Mouse (Mus musculus): Measurements from ENCODE around the gene Actr1b. TPM values are rescaled to one million over a fixed set of nuclear protein-coding genes. Genes with fewer than 3 reads are reported as not detected.

Gene Actr1b
- polyA plus RNA-seq, 1 experiment from 2014 or later: 46.2 TPM

DNA sequence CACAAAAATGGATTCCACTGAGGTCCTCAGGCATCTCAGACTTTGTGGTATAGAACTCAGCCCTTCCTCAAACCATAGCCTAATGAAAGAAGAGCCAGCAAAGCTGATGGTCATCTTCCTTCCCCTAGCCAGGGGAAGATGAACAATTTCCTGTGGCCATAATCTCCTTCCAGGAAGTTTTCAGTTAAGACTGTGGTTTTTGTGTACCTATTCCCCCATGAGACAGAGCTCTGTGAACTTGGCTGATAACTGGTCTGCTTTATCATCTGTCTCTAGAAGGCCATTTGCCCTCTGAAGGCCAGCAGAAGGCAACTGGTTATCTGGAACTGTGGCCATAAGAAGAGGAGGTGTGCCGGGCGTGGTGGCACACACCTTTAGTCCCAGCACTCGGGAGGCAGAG lies 58.0 kb downstream of the Actr1b start:
- no peak overlapping the region for H3K4me3 ChIP-seq (ENCODE audit: inconsistent target)
- WGBS (ENCODE audit: missing documents): 100% methylated on average over 3 of the region's 3 CpGs
- no peak overlapping the region for H3K27ac ChIP-seq
- H3K79me2 ChIP-seq (ENCODE audit: inconsistent target): no peaks in the 10 kb centered on the region
- no peaks in the 10 kb centered on the region for H3K36me3 ChIP-seq (ENCODE audit: inconsistent target)

DNA sequence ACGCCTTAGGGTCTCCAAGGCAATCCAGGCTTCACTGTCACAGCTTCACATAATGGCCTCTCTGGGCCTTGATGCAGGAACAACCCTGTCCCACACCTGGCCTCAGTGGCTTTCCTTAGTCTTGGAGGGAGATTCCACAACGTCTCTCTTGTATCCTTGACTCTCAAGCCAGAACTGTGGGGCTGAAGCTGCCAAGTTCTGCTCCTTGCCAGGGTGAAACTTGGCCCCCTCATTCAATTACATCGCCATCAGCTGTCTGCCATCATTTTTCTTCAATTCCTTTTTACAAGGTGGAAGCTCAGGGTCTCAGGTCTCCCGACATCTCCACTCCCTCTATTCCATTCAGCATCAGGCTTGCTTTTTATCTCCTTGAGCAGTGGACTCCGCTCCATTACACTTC lies 59.2 kb downstream of the Actr1b start:
- H3K79me2 ChIP-seq (ENCODE audit: inconsistent target): no peaks in the 10 kb centered on the region
- no peaks in the 10 kb centered on the region for H3K36me3 ChIP-seq (ENCODE audit: inconsistent target)
- 100% methylated on average over 5 of the region's 5 CpGs for WGBS (ENCODE audit: missing documents)
- H3K4me3 ChIP-seq (ENCODE audit: inconsistent target): no peak overlapping the region
- no peak overlapping the region for H3K27ac ChIP-seq

Other genes starting within 250 kb of the Actr1b start
- 2.9 to 3.6 TPM (median 3.0 TPM) in 3 replicates for gene Cnnm4, start 242.8 kb downstream of the Actr1b start, polyA plus RNA-seq (2018)
- gene Cnnm3, start 202.6 kb downstream of the Actr1b start, polyA plus RNA-seq (2018): 6.7 to 14.7 TPM (median 6.8 TPM) in 3 replicates
- gene Ankrd23, start 177.5 kb downstream of the Actr1b start, polyA plus RNA-seq (2018): 1.3 to 4.4 TPM (median 1.6 TPM) in 3 replicates
- 0.11 TPM in 1 of 3 replicates, not detected in the others for gene Gm42417, start 175.0 kb downstream of the Actr1b start, polyA plus RNA-seq (2018)
- 1.6 to 6.1 TPM (median 5.0 TPM) in 3 replicates for gene Ankrd39, start 167.0 kb downstream of the Actr1b start, polyA plus RNA-seq (2018)
- 1.1 to 9.2 TPM (median 3.1 TPM) in 3 replicates for gene Sema4c, start 156.1 kb downstream of the Actr1b start, polyA plus RNA-seq (2018)
- not detected in 3 replicates for gene Fam178b, start 31.2 kb downstream of the Actr1b start, polyA plus RNA-seq (2018)
- gene Cox5b, start 23.0 kb downstream of the Actr1b start, polyA plus RNA-seq (2018): 151 to 228 TPM (median 160 TPM) in 3 replicates
- not detected in 3 replicates for gene 4933424G06Rik, start 4.3 kb downstream of the Actr1b start, polyA plus RNA-seq (2018)
- gene Zap70, start 47.4 kb upstream of the Actr1b start, polyA plus RNA-seq (2018): not detected in 3 replicates
- 39.9 to 72.3 TPM (median 44.5 TPM) in 3 replicates for gene Tmem131, start 229.2 kb upstream of the Actr1b start, polyA plus RNA-seq (2018)